Mouse (Mus musculus) myocyte (in vitro differentiated cells): ENCODE measurements around the gene Mrtfa.

Source experiments
- E2F4 ChIP-seq: IDR thresholded peaks from one replicate; pipeline ENCODE4 v1.6.1; 2011; ENCODE audit warnings: mild to moderate bottlenecking, control low read depth, moderate library complexity; ENCODE audit not compliant: insufficient read depth
- MAX ChIP-seq: IDR thresholded peaks from one replicate; pipeline ENCODE4 v1.6.1; 2011; ENCODE audit warnings: low read depth, mild to moderate bottlenecking, control low read depth
- POLR2A ChIP-seq: IDR thresholded peaks from one replicate; pipeline ENCODE4 v1.6.1; 2011; ENCODE audit warnings: low read depth, mild to moderate bottlenecking, control low read depth, moderate library complexity; ENCODE audit not compliant: insufficient read length
- TCF12 ChIP-seq: IDR thresholded peaks from one replicate; pipeline ENCODE4 v1.6.1; 2011; ENCODE audit warnings: mild to moderate bottlenecking, control low read depth; ENCODE audit not compliant: poor library complexity, insufficient read depth, severe bottlenecking
- TCF3 ChIP-seq: IDR thresholded peaks from one replicate; pipeline ENCODE4 v1.6.1; 2011; ENCODE audit warnings: low read depth, control low read depth; ENCODE audit not compliant: insufficient read length
- USF1 ChIP-seq: IDR thresholded peaks from one replicate; pipeline ENCODE4 v1.6.1; 2011; ENCODE audit warnings: low read depth, mild to moderate bottlenecking, control low read depth, moderate library complexity

DNA sequence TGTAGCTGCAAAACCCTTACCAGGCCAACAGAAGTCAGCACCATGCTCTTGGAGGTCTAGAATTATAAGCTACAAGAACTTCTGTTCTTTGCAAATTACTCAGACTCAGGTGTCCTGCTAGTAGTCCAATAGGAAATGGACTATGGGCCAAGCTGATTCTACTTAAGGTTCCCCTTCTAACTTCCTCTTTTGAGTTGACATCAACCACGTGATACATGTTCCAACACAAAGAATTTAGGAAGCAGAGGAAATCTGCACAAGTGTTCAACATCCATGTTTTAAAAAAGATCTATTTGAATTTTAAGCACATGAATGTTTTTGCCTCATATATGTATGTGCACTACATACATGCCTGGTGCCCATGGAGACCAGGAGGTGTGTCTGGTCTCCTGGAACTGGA, 116.0 kb downstream of the Mrtfa start:
- TF ChIP-seq POLR2A (no peak), TCF12 (no peak), TCF3 (no peak), MAX (no peak), USF1 (no peak), E2F4 (no peak)
